9 mouse cellular contexts compared by ENCODE assay signal in the genomic region with DNA sequence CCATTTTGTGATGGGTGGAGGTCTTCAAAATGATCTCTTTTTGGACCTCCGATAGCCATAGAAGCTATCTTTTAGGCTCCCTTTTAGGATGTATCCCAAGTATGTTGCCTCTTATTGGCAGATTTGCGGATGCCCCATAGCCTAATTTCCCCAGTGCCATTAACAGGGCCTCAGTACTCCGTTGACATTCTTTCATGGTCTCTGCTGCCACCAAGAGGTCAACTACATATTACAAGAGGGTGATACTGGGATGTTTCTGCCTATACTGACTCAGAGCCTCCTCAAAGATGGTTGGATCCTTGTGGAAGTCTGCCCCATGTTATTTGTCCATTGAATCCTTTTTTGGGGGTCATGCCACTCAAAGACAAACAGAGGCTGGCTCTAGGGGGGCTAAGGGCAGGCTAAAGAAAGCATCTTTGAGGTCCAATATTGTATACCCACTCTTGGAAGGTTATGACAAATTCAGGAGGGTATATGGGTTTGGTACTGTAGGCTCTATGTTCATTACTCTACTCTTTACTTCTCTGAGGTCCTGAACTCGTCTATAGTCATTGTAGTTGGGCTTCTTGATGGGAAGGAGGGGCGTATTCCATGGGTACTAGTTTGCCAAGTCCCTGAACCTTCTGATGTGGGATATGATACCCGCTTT. TPM values are rescaled to one million over a fixed set of nuclear protein-coding genes. Genes with fewer than 3 reads are reported as not detected.
A peak's percentile ranks its signal among the peaks of the same experiment; 100 is the strongest.
DNase-seq lines count a peak whose midpoint lies in the region; ATAC-seq lines count a peak whose summit lies in the region.
"Had no signal": no experiment of that assay in that cellular context is flagged by ENCODE, and none has a peak within 500 bp of the region (broad histone marks: within the 10 kb centered on the region; RNA-seq: fewer than 3 reads in every experiment).

No protein-coding gene starts in this region.

- H3K36me3 ChIP-seq in intestine, embryonic 16.5 days (ENCODE audit: control insufficient read depth, insufficient read depth, low read length) = no peaks in the 10 kb centered on the region
- H3K36me3 ChIP-seq: embryonic facial prominence, embryonic 13.5 days had no signal

- peak; percentile 20 for DNase-seq in 3134 (ENCODE audit: extremely low read depth, insufficient read length, low spot score)
- peak; percentile 65 for DNase-seq in Muller cell, postnatal 12 days (ENCODE audit: inconsistent ontology term)
- peak; percentile 76 for DNase-seq in cerebellum, adult 9-11 months
- peak; percentile 77 to 88 for DNase-seq in frontal cortex, postnatal 36 days (ENCODE audit: low spot score in 2 of 2)
- DNase-seq in left cerebral cortex, postnatal 36 days (ENCODE audit: low spot score in 2 of 2) = peak; percentile 46 to 78
- DNase-seq in monocyte, adult 2 months (ENCODE audit: low read depth in 1 of 2, low spot score in 2 of 2) = peak; percentile 10 to 41
- peak; percentile 78 for DNase-seq in testis, postnatal 10 days (ENCODE audit: low spot score)

- no peaks in the 10 kb centered on the region for H3K27me3 ChIP-seq in intestine, embryonic 16.5 days (replicated peaks; ENCODE audit: control insufficient read depth, insufficient read depth, low read length)
- H3K27me3 ChIP-seq: embryonic facial prominence, embryonic 13.5 days had no signal

- no peak overlapping the region for H3K27ac ChIP-seq in intestine, embryonic 16.5 days (ENCODE audit: low read length)
- H3K27ac ChIP-seq: embryonic facial prominence, embryonic 13.5 days had no signal

- intact Hi-C loops in left cerebral cortex, postnatal 36 days (cut with DNase I) = loop anchor here (2.0 to 10.0 kb wide), 4 partner anchors 594 to 758 kb away; partner anchors contain the start of gene Rab33b

- no peaks in the 10 kb centered on the region for H3K9me3 ChIP-seq in intestine, embryonic 16.5 days (ENCODE audit: control insufficient read depth, low read length)
- H3K9me3 ChIP-seq: embryonic facial prominence, embryonic 13.5 days had no signal

- H3K4me3 ChIP-seq in intestine, embryonic 16.5 days (ENCODE audit: low read length) = no peak overlapping the region
- H3K4me3 ChIP-seq: embryonic facial prominence, embryonic 13.5 days had no signal

- H3K4me2 ChIP-seq in intestine, embryonic 16.5 days (ENCODE audit: low read depth, low read length) = no peak overlapping the region
- H3K4me2 ChIP-seq: embryonic facial prominence, embryonic 13.5 days had no signal

- ATAC-seq in intestine, embryonic 16.5 days = 0 out of 2 replicates have a peak, but pooled peaks have one; percentile 7

- H3K4me1 ChIP-seq in intestine, embryonic 16.5 days (ENCODE audit: control insufficient read depth, insufficient read depth, low read length) = no peaks in the 10 kb centered on the region
- H3K4me1 ChIP-seq: embryonic facial prominence, embryonic 13.5 days had no signal

- no peak overlapping the region for H3K9ac ChIP-seq in intestine, embryonic 16.5 days (ENCODE audit: low read depth, low read length)
- H3K9ac ChIP-seq: embryonic facial prominence, embryonic 13.5 days had no signal

- whole genome bisulfite sequencing in intestine, embryonic 16.5 days = 43% methylated on average over 6 of the region's 6 CpGs

RNA-seq across cellular contexts. Expression of gene Foxo1, which starts 25.6 kb away (rescaled TPM):
- polyA plus RNA-seq in intestine, embryonic 16.5 days (2015; fragmentation: Nextera tagmentation; extraction: Ambion mirVana) = 3.5 and 4.4 TPM in 2 replicates
- 10 to 100 TPM; 10.7 to 13.0 TPM for total RNA-seq in left cerebral cortex, postnatal 36 days (2021)

Comparison
In these comparisons a context has a peak if more than half of its experiments do, and no peak if none do; other contexts are left out.
1. DNase-seq: peak in every context shown above with its lines; median percentile 82 in frontal cortex, postnatal 36 days; 78 in testis, postnatal 10 days; 76 in cerebellum, adult 9-11 months; 65 in Muller cell, postnatal 12 days; 62 in left cerebral cortex, postnatal 36 days; 26 in monocyte, adult 2 months; 20 in 3134.